Mouse (Mus musculus): Measurements from ENCODE around the gene R3hdml. TPM values are rescaled to one million over a fixed set of nuclear protein-coding genes. Genes with fewer than 3 reads are reported as not detected.

R3hdml gene
- polyA plus RNA-seq, 1 experiment, result not detected

- no peak overlapping the region for H3K4me3 ChIP-seq (replicated peaks; ENCODE audit: control insufficient read depth, low read depth, low read length)
- H3K27ac ChIP-seq (ENCODE audit: control insufficient read depth, insufficient read depth, low read depth, low read length, poor library complexity), result no peak overlapping the region
- no peaks in the 10 kb centered on the region; the same call in 1 of the 2 replicates for H3K4me1 ChIP-seq (ENCODE audit: control insufficient read depth, insufficient read depth, low read length)
- TF ChIP-seq POLR2A (IDR thresholded peaks at IDR 0.05; ENCODE audit: borderline replicate concordance, control insufficient read depth, low read depth, low read length) (no peak), CTCF (IDR thresholded peaks at IDR 0.05; ENCODE audit: control insufficient read depth, insufficient read depth, low read length) (no peak)
- 64% methylated on average over 8 of the region's 8 CpGs for WGBS
Measured at GRCm38 (mm10) chr2:163466771-163467170, 25.3 kb upstream of the R3hdml start.

GRCm38 (mm10) chr2:163467585-163467984, 24.5 kb upstream of the R3hdml start:
- H3K4me1 ChIP-seq (ENCODE audit: control insufficient read depth, insufficient read depth, low read length), result no peaks in the 10 kb centered on the region; the same call in 1 of the 2 replicates
- H3K27ac ChIP-seq (ENCODE audit: control insufficient read depth, insufficient read depth, low read depth, low read length, poor library complexity), result no peak overlapping the region
- WGBS, result 87% methylated on average over 6 of the region's 6 CpGs
- TF ChIP-seq POLR2A (IDR thresholded peaks at IDR 0.05; ENCODE audit: borderline replicate concordance, control insufficient read depth, low read depth, low read length), result no peak
- TF ChIP-seq CTCF (IDR thresholded peaks at IDR 0.05; ENCODE audit: control insufficient read depth, insufficient read depth, low read length), result no peak
- H3K4me3 ChIP-seq (replicated peaks; ENCODE audit: control insufficient read depth, low read depth, low read length), result no peak overlapping the region

- Histone ChIP-seq H3K27ac (ENCODE audit: control insufficient read depth, insufficient read depth, low read depth, low read length, poor library complexity) (no peak overlapping the region), H3K4me3 (replicated peaks; ENCODE audit: control insufficient read depth, low read depth, low read length) (no peak overlapping the region), H3K4me1 (ENCODE audit: control insufficient read depth, insufficient read depth, low read length) (no peaks in the 10 kb centered on the region; the same call in 1 of the 2 replicates)
- TF ChIP-seq CTCF (IDR thresholded peaks at IDR 0.05; ENCODE audit: control insufficient read depth, insufficient read depth, low read length) (no peak), POLR2A (IDR thresholded peaks at IDR 0.05; ENCODE audit: borderline replicate concordance, control insufficient read depth, low read depth, low read length) (no peak)
- WGBS, result 91% methylated on average over 6 of the region's 6 CpGs
Measured at GRCm38 (mm10) chr2:163468866-163469265, 23.3 kb upstream of the R3hdml start.

GRCm38 (mm10) chr2:163469711-163470110, 22.4 kb upstream of the R3hdml start:
- TF ChIP-seq CTCF (IDR thresholded peaks at IDR 0.05; ENCODE audit: control insufficient read depth, insufficient read depth, low read length), result no peak

DNA sequence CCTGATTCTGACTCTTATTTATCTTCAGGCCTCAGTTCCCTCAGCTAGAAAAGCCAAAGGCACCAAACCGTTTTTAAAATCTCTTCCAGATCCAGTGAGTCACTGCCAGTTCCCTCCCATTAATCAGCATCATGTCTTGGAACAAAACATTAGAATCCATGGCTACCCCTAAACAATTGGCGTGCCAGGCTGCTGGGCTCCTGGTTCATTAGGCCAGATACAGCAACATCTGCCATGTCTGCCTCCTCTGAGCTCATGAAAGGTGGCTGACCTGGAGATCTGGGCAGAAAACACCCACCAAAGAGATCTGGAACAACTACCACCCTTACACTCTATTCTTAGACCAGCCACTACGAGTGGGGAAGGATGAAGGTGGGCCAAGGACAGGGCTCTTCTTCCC, 21.0 kb upstream of the R3hdml start:
- TF ChIP-seq CTCF (IDR thresholded peaks at IDR 0.05; ENCODE audit: control insufficient read depth, insufficient read depth, low read length) (no peak), POLR2A (IDR thresholded peaks at IDR 0.05; ENCODE audit: borderline replicate concordance, control insufficient read depth, low read depth, low read length) (no peak)
- Histone ChIP-seq H3K27ac (ENCODE audit: control insufficient read depth, insufficient read depth, low read depth, low read length, poor library complexity) (no peak overlapping the region), H3K4me1 (ENCODE audit: control insufficient read depth, insufficient read depth, low read length) (no peaks in the 10 kb centered on the region; the same call in 1 of the 2 replicates), H3K4me3 (replicated peaks; ENCODE audit: control insufficient read depth, low read depth, low read length) (no peak overlapping the region)
- 80% methylated on average over 3 of the region's 3 CpGs for WGBS

More at GRCm38 (mm10) chr2:163469711-163470110, 22.4 kb upstream of the R3hdml start:
- Histone ChIP-seq H3K4me1 (ENCODE audit: control insufficient read depth, insufficient read depth, low read length) (no peaks in the 10 kb centered on the region; the same call in 1 of the 2 replicates), H3K27ac (ENCODE audit: control insufficient read depth, insufficient read depth, low read depth, low read length, poor library complexity) (no peak overlapping the region), H3K4me3 (replicated peaks; ENCODE audit: control insufficient read depth, low read depth, low read length) (no peak overlapping the region)
- WGBS, result 89% methylated on average over 15 of the region's 15 CpGs

GRCm38 (mm10) chr2:163471710-163472465, 20.2 kb upstream of the R3hdml start:
- TF ChIP-seq CTCF (IDR thresholded peaks at IDR 0.05; ENCODE audit: control insufficient read depth, insufficient read depth, low read length) (no peak), POLR2A (IDR thresholded peaks at IDR 0.05; ENCODE audit: borderline replicate concordance, control insufficient read depth, low read depth, low read length) (0 out of 2 replicates have a peak, but pooled peaks have one; percentile 25)
- Histone ChIP-seq H3K4me3 (replicated peaks; ENCODE audit: control insufficient read depth, low read depth, low read length) (peak overlapping the region; percentile 86), H3K27ac (ENCODE audit: control insufficient read depth, insufficient read depth, low read depth, low read length, poor library complexity) (no peak overlapping the region; the same call in 1 of the 2 replicates), H3K4me1 (ENCODE audit: control insufficient read depth, insufficient read depth, low read length) (no peaks in the 10 kb centered on the region; the same call in 1 of the 2 replicates)
- WGBS, result 3% methylated on average over 36 of the region's 36 CpGs

DNA sequence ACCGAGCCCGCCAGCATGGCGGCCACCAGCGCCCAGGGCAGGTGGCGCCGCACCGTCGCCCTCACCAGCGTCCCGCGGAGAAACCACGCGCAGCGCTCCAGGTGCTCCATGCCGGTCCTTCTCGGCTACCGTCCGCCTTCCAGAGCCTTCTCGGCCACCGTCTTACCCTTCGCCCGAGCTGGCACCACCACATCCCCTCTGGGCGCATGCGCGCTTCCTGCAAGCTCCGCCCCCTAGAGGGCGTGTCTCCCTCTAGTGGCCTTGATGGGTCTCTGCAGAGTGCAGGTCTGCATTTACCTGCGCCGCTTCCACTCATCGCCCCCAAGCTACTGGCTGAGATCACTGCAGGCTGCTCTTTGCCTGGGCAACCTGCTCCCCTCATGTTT, 19.7 kb upstream of the R3hdml start, which contains the start of gene Fitm2:
Gene Fitm2 (minus strand): TSS at position 164 of the 386 bp plus-strand sequence.
- Histone ChIP-seq H3K27ac (ENCODE audit: control insufficient read depth, insufficient read depth, low read depth, low read length, poor library complexity) (no peak within 1 kb of the TSS; the same call in 1 of the 2 replicates), H3K4me3 (replicated peaks; ENCODE audit: control insufficient read depth, low read depth, low read length) (peak within 1 kb of the TSS; percentile 86), H3K4me1 (ENCODE audit: control insufficient read depth, insufficient read depth, low read length) (no peaks in the 10 kb centered on the region; the same call in 1 of the 2 replicates)
- TF ChIP-seq POLR2A (IDR thresholded peaks at IDR 0.05; ENCODE audit: borderline replicate concordance, control insufficient read depth, low read depth, low read length), result no peak
- peak; percentile 99 for TF ChIP-seq CTCF (IDR thresholded peaks at IDR 0.05; ENCODE audit: control insufficient read depth, insufficient read depth, low read length)
- WGBS, result 0% methylated on average over 30 of the region's 30 CpGs

GRCm38 (mm10) chr2:163480191-163480825, 11.8 kb upstream of the R3hdml start:
- H3K4me3 ChIP-seq (replicated peaks; ENCODE audit: control insufficient read depth, low read depth, low read length), result no peak overlapping the region
- H3K4me1 ChIP-seq (ENCODE audit: control insufficient read depth, insufficient read depth, low read length), result no peaks in the 10 kb centered on the region
- 54% methylated on average over 18 of the region's 18 CpGs for WGBS
- no peak overlapping the region for H3K27ac ChIP-seq (ENCODE audit: control insufficient read depth, insufficient read depth, low read depth, low read length, poor library complexity)
- TF ChIP-seq CTCF (IDR thresholded peaks at IDR 0.05; ENCODE audit: control insufficient read depth, insufficient read depth, low read length) (peak; percentile 29; the same call in 1 of the 2 replicates), POLR2A (IDR thresholded peaks at IDR 0.05; ENCODE audit: borderline replicate concordance, control insufficient read depth, low read depth, low read length) (no peak)
